Mouse (Mus musculus): ENCODE results near the gene Gm14418. TPM values are rescaled to one million over a fixed set of nuclear protein-coding genes. Genes with fewer than 3 reads are reported as not detected.

Gene Gm14418
- not detected in 2 replicates for polyA plus RNA-seq (2012; ENCODE audit: low replicate concordance)

DNA sequence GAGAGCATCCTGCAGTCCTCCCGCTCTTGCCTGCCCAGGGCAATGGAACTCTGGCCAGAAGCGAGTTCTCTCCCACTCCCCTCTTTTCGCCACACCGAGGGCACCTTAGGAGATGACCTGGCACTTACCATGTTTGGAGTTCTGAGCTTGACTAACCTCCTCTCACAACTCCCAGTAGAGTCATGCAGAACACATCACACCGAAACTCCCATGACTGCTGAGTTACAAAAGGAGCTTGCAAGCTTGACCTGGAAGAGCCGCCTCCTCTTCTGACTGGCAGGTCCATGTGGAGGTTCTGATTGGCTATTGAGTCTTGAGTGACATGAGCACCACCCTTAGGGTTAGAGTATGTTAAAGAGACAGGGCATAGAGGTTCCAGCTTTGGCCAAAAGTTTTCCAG, at the start of gene Gm14418:
Gene Gm14418, minus strand, starts transcription at position 225 of the 400 bp plus-strand sequence.

Other genes starting within 250 kb of the Gm14418 start
- gene Gm14410, start 191.9 kb downstream of the Gm14418 start, polyA plus RNA-seq (2012; ENCODE audit: low replicate concordance), result 0.36 and 1.8 TPM in 2 replicates
- gene Gm14409, start 131.3 kb downstream of the Gm14418 start, polyA plus RNA-seq (2012; ENCODE audit: low replicate concordance), result not detected in 2 replicates
- not detected in 2 replicates for gene Gm14412, start 74.0 kb downstream of the Gm14418 start, polyA plus RNA-seq (2012; ENCODE audit: low replicate concordance)
- gene Zfp970, start 66.4 kb upstream of the Gm14418 start, polyA plus RNA-seq (2012; ENCODE audit: low replicate concordance), result 0.09 and 0.28 TPM in 2 replicates
- gene Gm14403, start 99.9 kb upstream of the Gm14418 start, polyA plus RNA-seq (2012; ENCODE audit: low replicate concordance), result not detected in 2 replicates
- not detected in 2 replicates for gene Gm14406, start 179.9 kb upstream of the Gm14418 start, polyA plus RNA-seq (2012; ENCODE audit: low replicate concordance)

Data from hematopoietic multipotent progenitor cell, adult 10-12 weeks (in vitro differentiated cells).